Mouse (Mus musculus) lung, postnatal 14 days (tissue): ENCODE measurements around the gene Gm10972.
"Not testable (repeated sequence)": the region's sequence is repeated elsewhere in the genome, so short reads cannot be mapped to it uniquely, and the experiment has no call there.

Experiments
- DNase-seq: peaks from one replicate; pipeline ENCODE4 v3.0.0; 2021

Gm10972 gene

GRCm38 (mm10) chr3:94642495-94643162 is at the start of gene Gm10972:
TSS of gene Gm10972 (plus strand) at chr3:94643112.
- DNase-seq, result not testable (repeated sequence)

GRCm38 (mm10) chr3:94595871-94596287 is 47.0 kb upstream of the Gm10972 start:
- no peak for DNase-seq

GRCm38 (mm10) chr3:94597224-94597779 is 45.6 kb upstream of the Gm10972 start:
- DNase-seq, result no peak

- peak; percentile 72 for DNase-seq
These were observed 41.0 kb upstream of the Gm10972 start for GRCm38 (mm10) chr3:94601959-94602358.

GRCm38 (mm10) chr3:94609621-94610020 is 33.3 kb upstream of the Gm10972 start:
- no peak for DNase-seq

GRCm38 (mm10) chr3:94610581-94610980 is 32.3 kb upstream of the Gm10972 start:
- no peak for DNase-seq

GRCm38 (mm10) chr3:94611343-94611742 is 31.6 kb upstream of the Gm10972 start:
- DNase-seq, result no peak

GRCm38 (mm10) chr3:94611834-94612233 is 31.1 kb upstream of the Gm10972 start:
- DNase-seq, result no peak

- no peak for DNase-seq
These were observed 30.6 kb upstream of the Gm10972 start for GRCm38 (mm10) chr3:94612274-94612673.

- no peak for DNase-seq
These were observed 29.5 kb upstream of the Gm10972 start for GRCm38 (mm10) chr3:94613258-94613878.

- peak; percentile 50 for DNase-seq
These were observed 26.2 kb upstream of the Gm10972 start for GRCm38 (mm10) chr3:94616717-94617116.

GRCm38 (mm10) chr3:94621740-94622507 is 21.0 kb upstream of the Gm10972 start:
- peak; percentile 40 for DNase-seq

- no peak for DNase-seq
These were observed 20.4 kb upstream of the Gm10972 start for GRCm38 (mm10) chr3:94622550-94622949.

- no peak for DNase-seq
These were observed 18.6 kb upstream of the Gm10972 start for GRCm38 (mm10) chr3:94624281-94624680.

GRCm38 (mm10) chr3:94628712-94629111 is 14.2 kb upstream of the Gm10972 start:
- DNase-seq, result no peak

GRCm38 (mm10) chr3:94629876-94630275 is 13.0 kb upstream of the Gm10972 start:
- DNase-seq, result no peak

GRCm38 (mm10) chr3:94648755-94649590 is 6.1 kb downstream of the Gm10972 start:
- DNase-seq, result peak; percentile 38

- peak; percentile 58 for DNase-seq
These were observed 7.5 kb downstream of the Gm10972 start for GRCm38 (mm10) chr3:94650409-94650808.

GRCm38 (mm10) chr3:94653967-94654366 is 11.1 kb downstream of the Gm10972 start:
- DNase-seq, result not testable (repeated sequence)

- DNase-seq, result not testable (repeated sequence)
These were observed 15.2 kb downstream of the Gm10972 start for GRCm38 (mm10) chr3:94657852-94658739.

GRCm38 (mm10) chr3:94658740-94659095 is 15.8 kb downstream of the Gm10972 start, which contains the start of gene Tuft1:
TSS of gene Tuft1 (minus strand) at chr3:94658872.
- DNase-seq, result peak; percentile 77
